Mouse (Mus musculus) heart, postnatal 14 days (tissue): ENCODE data around the gene Cpox. TPM values are rescaled to one million over a fixed set of nuclear protein-coding genes. Genes with fewer than 3 reads are reported as not detected.

Experiments
- DNase-seq, 2 experiments: peaks; one replicate each; pipeline ENCODE4 v3.0.0; 2021 to 2022
- intact Hi-C: fragments of 180-260 bp; cut with DNase I; formaldehyde crosslinking; loops from one replicate; pipeline ENCODE4 v1.15.1; 2025
- microRNA-seq, 2 experiments: library from miRNA; unstranded; fragments of <30 nt; microRNA quantifications; one replicate each; pipeline ENCODE4 v1.2.0; 2021 to 2022
- total RNA-seq, 2 experiments: library from RNA; stranded (reverse); gene quantifications; 2 replicates each; pipeline ENCODE4 v1.2.3; 2021

Gene Cpox
- total RNA-seq, 2 experiments from 2014 or later = 29.3 to 30.6 TPM

- intact Hi-C loops = loop anchor here (2.0 to 5.0 kb wide), 2 partner anchors 57 to 275 kb away; partner anchors contain the start of gene Cpox
- peak; percentile 95 for DNase-seq
Measured at GRCm38 (mm10) chr16:58727477-58728131, 57.5 kb downstream of the Cpox start, which contains the start of gene Cldnd1. Cldnd1 (plus strand) TSS chr16:58727910.

- intact Hi-C loops = loop anchor here (2.0 to 5.0 kb wide), 2 partner anchors 57 to 276 kb away; partner anchors contain the start of gene Cpox
Measured at GRCm38 (mm10) chr16:58728176-58728671, 58.1 kb downstream of the Cpox start.

GRCm38 (mm10) chr16:58738205-58738604 is 68.1 kb downstream of the Cpox start:
- intact Hi-C loops = loop anchor here (10.0 kb wide), 1 partner anchor 213 kb away; the partner anchor contains the start of gene St3gal6
- no peak for DNase-seq

More at GRCm38 (mm10) chr16:58728176-58728671, 58.1 kb downstream of the Cpox start:
- no peak for DNase-seq

GRCm38 (mm10) chr16:58738800-58739199 is 68.7 kb downstream of the Cpox start:
- intact Hi-C loops = loop anchor here (10.0 kb wide), 1 partner anchor 214 kb away; the partner anchor contains the start of gene St3gal6
- no peak for DNase-seq

GRCm38 (mm10) chr16:58740751-58741150 is 70.7 kb downstream of the Cpox start:
- DNase-seq = no peak
- intact Hi-C loops = no loop called here

GRCm38 (mm10) chr16:58746715-58747114 is 76.6 kb downstream of the Cpox start:
- intact Hi-C loops = no loop called here
- DNase-seq = no peak

GRCm38 (mm10) chr16:58751314-58751713 is 81.2 kb downstream of the Cpox start:
- DNase-seq = no peak

GRCm38 (mm10) chr16:58756191-58756590 is 86.1 kb downstream of the Cpox start:
- DNase-seq = no peak
- intact Hi-C loops = no loop called here

More at GRCm38 (mm10) chr16:58751314-58751713, 81.2 kb downstream of the Cpox start:
- intact Hi-C loops = loop anchor here (5.0 kb wide), 2 partner anchors 69 to 124 kb away; no protein-coding TSS in a partner anchor

GRCm38 (mm10) chr16:58763076-58763475 is 93.0 kb downstream of the Cpox start, which contains the start of gene Olfr172:
Olfr172 (minus strand) TSS chr16:58763176.
- intact Hi-C loops = no loop called here

More at GRCm38 (mm10) chr16:58763076-58763475, 93.0 kb downstream of the Cpox start, which contains the start of gene Olfr172:
- no peak for DNase-seq

Small RNA genes within 50 kb of the gene (microRNA-seq; reads per million reads assigned to microRNA genes)
- gene Gm27564 = 0 reads per million in 2 experiments

Other genes with a start within 250 kb of the Cpox start
- 10 to 100 TPM; 33.5 to 37.5 TPM for gene St3gal6, start 146.0 kb upstream of the Cpox start, total RNA-seq
- gene Gm813, start 53.3 kb upstream of the Cpox start, total RNA-seq = not detected
- gene E330017A01Rik, start 31.6 kb upstream of the Cpox start, total RNA-seq = not detected
- gene Gpr15, start 48.8 kb downstream of the Cpox start, total RNA-seq = not detected
- gene Cldnd1, start 57.6 kb downstream of the Cpox start, total RNA-seq = 10 to 100 TPM; 56.3 to 61.4 TPM
- not detected for gene Olfr172, start 92.9 kb downstream of the Cpox start, total RNA-seq
- not detected for gene Olfr173, start 130.0 kb downstream of the Cpox start, total RNA-seq
- not detected for gene Olfr175-ps1, start 156.5 kb downstream of the Cpox start, total RNA-seq
- gene Olfr177, start 204.5 kb downstream of the Cpox start, total RNA-seq = not detected
- gene Olfr178, start 221.8 kb downstream of the Cpox start, total RNA-seq = not detected